Mouse (Mus musculus): ENCODE measurements around the gene Pax8. TPM values are rescaled to one million over a fixed set of nuclear protein-coding genes. Genes with fewer than 3 reads are reported as not detected.

The Pax8 gene
- total RNA-seq, 2 experiments from 2014 or later: not detected

GRCm38 (mm10) chr2:24479906-24480305 is 4.5 kb upstream of the Pax8 start:
- H3K4me3 ChIP-seq: no peak overlapping the region
- no peak for DNase-seq (ENCODE audit: extremely low spot score in 1 of 2, low spot score in 2 of 2)
- intact Hi-C loops (cut with DNase I): no loop called here
- TF ChIP-seq CTCF (IDR thresholded peaks at IDR 0.05): no peak
- H3K27ac ChIP-seq: no peak overlapping the region

- DNase-seq (ENCODE audit: extremely low spot score in 1 of 2, low spot score in 2 of 2): no peak
- Histone ChIP-seq H3K27ac (no peak overlapping the region), H3K4me3 (no peak overlapping the region)
- no peak; the same call in 1 of the 2 replicates for TF ChIP-seq CTCF (IDR thresholded peaks at IDR 0.05)
- intact Hi-C loops (cut with DNase I): no loop called here
Observed at GRCm38 (mm10) chr2:24479151-24479550, 3.8 kb upstream of the Pax8 start.

GRCm38 (mm10) chr2:24478611-24479010 is 3.2 kb upstream of the Pax8 start:
- DNase-seq (ENCODE audit: extremely low spot score in 1 of 2, low spot score in 2 of 2): no peak
- no peak for TF ChIP-seq CTCF (IDR thresholded peaks at IDR 0.05)
- Histone ChIP-seq H3K27ac (no peak overlapping the region), H3K4me3 (no peak overlapping the region)
- intact Hi-C loops (cut with DNase I): no loop called here

GRCm38 (mm10) chr2:24474514-24475378 is 653 bp downstream of the Pax8 start:
- H3K4me3 ChIP-seq: no peak overlapping the region
- TF ChIP-seq CTCF (IDR thresholded peaks at IDR 0.05): no peak
- H3K27ac ChIP-seq: no peak overlapping the region
- DNase-seq (ENCODE audit: extremely low spot score in 1 of 2, low spot score in 2 of 2): no peak
- intact Hi-C loops (cut with DNase I): no loop called here

- H3K27ac ChIP-seq: no peak overlapping the region
- DNase-seq (ENCODE audit: extremely low spot score in 1 of 2, low spot score in 2 of 2): no peak
- intact Hi-C loops (cut with DNase I): no loop called here
- no peak overlapping the region for H3K4me3 ChIP-seq
- TF ChIP-seq CTCF (IDR thresholded peaks at IDR 0.05): no peak
Observed at GRCm38 (mm10) chr2:24473641-24474511, 1.5 kb downstream of the Pax8 start.

GRCm38 (mm10) chr2:24472677-24473076 is 2.7 kb downstream of the Pax8 start:
- H3K4me3 ChIP-seq: no peak overlapping the region
- no peak for DNase-seq (ENCODE audit: extremely low spot score in 1 of 2, low spot score in 2 of 2)
- TF ChIP-seq CTCF (IDR thresholded peaks at IDR 0.05): no peak
- no peak overlapping the region for H3K27ac ChIP-seq
- intact Hi-C loops (cut with DNase I): no loop called here

GRCm38 (mm10) chr2:24472111-24472510 is 3.3 kb downstream of the Pax8 start:
- intact Hi-C loops (cut with DNase I): no loop called here
- Histone ChIP-seq H3K27ac (no peak overlapping the region), H3K4me3 (no peak overlapping the region)
- TF ChIP-seq CTCF (IDR thresholded peaks at IDR 0.05): no peak
- no peak for DNase-seq (ENCODE audit: extremely low spot score in 1 of 2, low spot score in 2 of 2)

GRCm38 (mm10) chr2:24469102-24469501 is 6.3 kb downstream of the Pax8 start:
- Histone ChIP-seq H3K4me3 (no peak overlapping the region), H3K27ac (no peak overlapping the region)
- no peak for DNase-seq (ENCODE audit: extremely low spot score in 1 of 2, low spot score in 2 of 2)
- TF ChIP-seq CTCF (IDR thresholded peaks at IDR 0.05): no peak
- intact Hi-C loops (cut with DNase I): loop anchor here (2.0 kb wide), 1 partner anchor 56 kb away; no protein-coding TSS in a partner anchor

GRCm38 (mm10) chr2:24468430-24468829 is 7.0 kb downstream of the Pax8 start:
- intact Hi-C loops (cut with DNase I): loop anchor here (2.0 kb wide), 1 partner anchor 56 kb away; no protein-coding TSS in a partner anchor
- Histone ChIP-seq H3K27ac (no peak overlapping the region), H3K4me3 (no peak overlapping the region)
- no peak for TF ChIP-seq CTCF (IDR thresholded peaks at IDR 0.05)
- no peak for DNase-seq (ENCODE audit: extremely low spot score in 1 of 2, low spot score in 2 of 2)

GRCm38 (mm10) chr2:24467156-24467555 is 8.2 kb downstream of the Pax8 start:
- no peak for TF ChIP-seq CTCF (IDR thresholded peaks at IDR 0.05)
- no peak for DNase-seq (ENCODE audit: extremely low spot score in 1 of 2, low spot score in 2 of 2)
- intact Hi-C loops (cut with DNase I): no loop called here
- Histone ChIP-seq H3K4me3 (no peak overlapping the region), H3K27ac (no peak overlapping the region)

- no peak overlapping the region for H3K4me3 ChIP-seq
- H3K27ac ChIP-seq: no peak overlapping the region
- intact Hi-C loops (cut with DNase I): no loop called here
- no peak for DNase-seq (ENCODE audit: extremely low spot score in 1 of 2, low spot score in 2 of 2)
- TF ChIP-seq CTCF (IDR thresholded peaks at IDR 0.05): no peak
Observed at GRCm38 (mm10) chr2:24460808-24461127, 14.6 kb downstream of the Pax8 start.

GRCm38 (mm10) chr2:24460112-24460807 is 15.1 kb downstream of the Pax8 start:
- TF ChIP-seq CTCF (IDR thresholded peaks at IDR 0.05): no peak
- DNase-seq (ENCODE audit: extremely low spot score in 1 of 2, low spot score in 2 of 2): no peak
- H3K4me3 ChIP-seq: no peak overlapping the region
- intact Hi-C loops (cut with DNase I): no loop called here
- H3K27ac ChIP-seq: no peak overlapping the region

Measured in left cerebral cortex, adult 2 months (tissue).